Mouse (Mus musculus): ENCODE measurements around the gene Rab44. TPM values are rescaled to one million over a fixed set of nuclear protein-coding genes. Genes with fewer than 3 reads are reported as not detected.

The Rab44 gene
- 0.81 and 1.2 TPM in 2 replicates for polyA plus RNA-seq (2015; fragmentation: Nextera tagmentation; extraction: Ambion mirVana)

GRCm38 (mm10) chr17:29113591-29114352 lies at the start of gene Rab44:
Gene Rab44 (plus strand): TSS chr17:29114145.

GRCm38 (mm10) chr17:29090776-29091175 lies 23.2 kb upstream of the Rab44 start, which contains the start of gene Cdkn1a:
Gene Cdkn1a (plus strand): TSS chr17:29090976.

Other genes starting within 250 kb of the Rab44 start
- gene 4930539E08Rik, start 198.8 kb upstream of the Rab44 start, polyA plus RNA-seq (2015; fragmentation: Nextera tagmentation; extraction: Ambion mirVana): 0.04 and 0.13 TPM in 2 replicates
- 0.17 and 0.18 TPM in 2 replicates for gene Pxt1, start 170.3 kb upstream of the Rab44 start, polyA plus RNA-seq (2015; fragmentation: Nextera tagmentation; extraction: Ambion mirVana)
- 45.0 and 47.1 TPM in 2 replicates for gene Kctd20, start 162.2 kb upstream of the Rab44 start, polyA plus RNA-seq (2015; fragmentation: Nextera tagmentation; extraction: Ambion mirVana)
- gene Stk38, start 106.2 kb upstream of the Rab44 start, polyA plus RNA-seq (2015; fragmentation: Nextera tagmentation; extraction: Ambion mirVana): 49.9 and 60.7 TPM in 2 replicates
- 299 and 319 TPM in 2 replicates for gene Srsf3, start 81.5 kb upstream of the Rab44 start, polyA plus RNA-seq (2015; fragmentation: Nextera tagmentation; extraction: Ambion mirVana)
- gene Cdkn1a, start 23.2 kb upstream of the Rab44 start, polyA plus RNA-seq (2015; fragmentation: Nextera tagmentation; extraction: Ambion mirVana): 44.8 and 45.2 TPM in 2 replicates
- 4.4 and 8.7 TPM in 2 replicates for gene Cpne5, start 124.0 kb downstream of the Rab44 start, polyA plus RNA-seq (2015; fragmentation: Nextera tagmentation; extraction: Ambion mirVana)
- gene Ppil1, start 150.0 kb downstream of the Rab44 start, polyA plus RNA-seq (2015; fragmentation: Nextera tagmentation; extraction: Ambion mirVana): 50.0 and 53.7 TPM in 2 replicates
- 119 and 127 TPM in 2 replicates for gene BC004004, start 154.6 kb downstream of the Rab44 start, polyA plus RNA-seq (2015; fragmentation: Nextera tagmentation; extraction: Ambion mirVana)
- 21.3 and 23.0 TPM in 2 replicates for gene Pi16, start 203.5 kb downstream of the Rab44 start, polyA plus RNA-seq (2015; fragmentation: Nextera tagmentation; extraction: Ambion mirVana)
- 224 and 250 TPM in 2 replicates for gene Mtch1, start 233.8 kb downstream of the Rab44 start, polyA plus RNA-seq (2015; fragmentation: Nextera tagmentation; extraction: Ambion mirVana)
- 3.0 and 6.9 TPM in 2 replicates for gene Fgd2, start 246.8 kb downstream of the Rab44 start, polyA plus RNA-seq (2015; fragmentation: Nextera tagmentation; extraction: Ambion mirVana)

Data from adrenal gland, postnatal 0 days (tissue).